Mouse (Mus musculus): ENCODE data around the gene 4833439L19Rik.

DNA sequence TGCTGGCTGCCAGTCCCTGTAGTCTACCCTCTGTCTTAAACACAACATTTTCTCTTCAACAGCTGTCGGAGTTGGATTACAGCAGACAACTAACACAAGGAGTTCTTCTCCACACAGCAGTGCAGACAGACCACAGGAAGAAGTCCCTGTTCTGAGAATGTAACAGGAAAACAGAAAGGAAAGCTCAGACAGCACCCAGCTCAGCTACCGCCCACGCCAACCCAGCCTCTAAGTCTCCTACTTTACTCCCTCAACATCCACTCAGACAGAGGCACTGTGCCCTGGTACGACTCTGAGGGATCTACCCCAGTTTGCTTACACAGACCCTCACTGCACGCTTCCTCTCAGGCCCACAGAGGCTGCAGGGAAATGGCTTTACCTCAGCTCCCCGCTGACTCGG is 4.6 kb downstream of the 4833439L19Rik start:
- TF ChIP-seq POLR2A (IDR thresholded peaks at IDR 0.05; ENCODE audit: low read depth, low read length) (no peak), CTCF (conservative IDR thresholded peaks at IDR 0.05; ENCODE audit: insufficient read depth, insufficient read length, low read depth, low read length) (no peak)
